Mouse (Mus musculus) liver, adult 2 months (tissue): Measurements from ENCODE around the gene Gramd1b. TPM values are rescaled to one million over a fixed set of nuclear protein-coding genes. Genes with fewer than 3 reads are reported as not detected.

ENCODE experiments used
- DNase-seq: peaks from one replicate; pipeline ENCODE4 v3.0.0-alpha.2; 2011; ENCODE audit warnings: low read depth, low spot score; ENCODE audit errors: extremely low read depth
- H3K27ac ChIP-seq: fragments of 200-500 bp; replicated peaks from 2 replicates; pipeline ENCODE4 v1.5.1; 2012; ENCODE audit warnings: low read depth, mild to moderate bottlenecking, control low read depth, inconsistent platforms, low read length; ENCODE audit not compliant: insufficient read depth
- H3K27me3 ChIP-seq: fragments of 200-500 bp; 2 replicates; pipeline ENCODE4 v1.6.1; 2012; ENCODE audit warnings: mild to moderate bottlenecking, moderate library complexity, low read length, inconsistent platforms; ENCODE audit not compliant: control insufficient read depth, insufficient read depth
- H3K36me3 ChIP-seq: fragments of 200-500 bp; 2 replicates; pipeline ENCODE4 v1.6.1; 2012; ENCODE audit warnings: low read length, inconsistent platforms; ENCODE audit not compliant: control insufficient read depth, insufficient read depth
- H3K4me1 ChIP-seq: fragments of 200-500 bp; 2 replicates; pipeline ENCODE4 v1.6.1; 2011; ENCODE audit warnings: low read length; ENCODE audit not compliant: control insufficient read depth, insufficient read depth
- H3K4me3 ChIP-seq: fragments of 200-500 bp; 2 replicates; pipeline ENCODE4 v1.5.1; 2011; ENCODE audit warnings: low read depth, mild to moderate bottlenecking, control low read depth, low read length, moderate library complexity; ENCODE audit not compliant: insufficient read depth
- H3K79me2 ChIP-seq: fragments of 200-500 bp; 2 replicates; pipeline ENCODE4 v1.6.1; 2012; ENCODE audit warnings: inconsistent platforms, mild to moderate bottlenecking, low read length, moderate library complexity; ENCODE audit not compliant: control insufficient read depth, insufficient read depth
- H3K9ac ChIP-seq: fragments of 200-500 bp; 2 replicates; pipeline ENCODE4 v1.6.1; 2012; ENCODE audit warnings: low read depth, mild to moderate bottlenecking, control low read depth, inconsistent platforms, low read length
- CTCF ChIP-seq: fragments of 200-500 bp; IDR thresholded peaks from 2 replicates; pipeline ENCODE4 v1.5.1; 2011; ENCODE audit warnings: low read depth, low read length, control low read depth
- POLR2A ChIP-seq: fragments of 200-500 bp; IDR thresholded peaks from 2 replicates; pipeline ENCODE4 v1.6.1; 2011; ENCODE audit warnings: low read length, control low read depth; ENCODE audit not compliant: insufficient read depth; ENCODE audit errors: extremely low read depth
- WGBS: fragments of 180-500 bp; shearing (Covaris S2); methylation state at CpG from one replicate; pipeline ENCODE4 v1.1.7; 2018; 5-methylcytosine and 5-hydroxymethylcytosine counted together
- polyA plus RNA-seq: library from polyadenylated mRNA; depleted of rRNA; stranded (reverse); fragments of >200 nt; gene quantifications from 2 replicates; pipeline ENCODE4 v1.2.3, GENCODE M21; 2012
- total RNA-seq: library from RNA; depleted of rRNA; stranded (reverse); fragments of >200 nt; gene quantifications from 2 replicates; pipeline ENCODE4 v1.2.3, GENCODE M21; 2014

Gene Gramd1b
- total and polyA plus RNA-seq, 2 experiments, result 1.2 to 2.0 TPM

DNA sequence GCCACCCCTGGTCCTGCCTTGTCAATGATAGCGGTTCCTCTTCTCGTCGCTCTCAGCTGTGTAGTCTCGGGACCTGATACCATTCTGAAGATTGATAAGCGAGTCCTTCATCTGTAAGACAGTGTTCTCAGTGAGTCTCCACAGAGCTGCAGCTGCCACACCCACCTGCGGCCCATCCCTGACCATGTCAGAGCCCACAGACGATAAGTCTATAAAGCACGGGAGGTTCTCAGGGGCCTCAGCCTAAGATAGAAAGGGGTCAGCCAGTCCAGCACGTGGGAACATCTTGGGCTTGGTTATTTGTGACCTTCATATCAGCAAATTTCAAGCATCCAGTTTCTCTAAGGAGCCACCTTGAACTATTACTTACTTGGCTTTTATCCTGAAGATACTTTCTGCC, 233.2 kb downstream of the Gramd1b start:
- Histone ChIP-seq H3K9ac (no peak overlapping the region), H3K4me1 (no peaks in the 10 kb centered on the region), H3K79me2 (no peaks in the 10 kb centered on the region), H3K36me3 (no peaks in the 10 kb centered on the region), H3K27me3 (no peaks in the 10 kb centered on the region), H3K4me3 (no peak overlapping the region), H3K27ac (no peak overlapping the region)
- DNase-seq, result no peak
- 93% methylated on average over 9 of the region's 9 CpGs for WGBS
- TF ChIP-seq CTCF, result no peak
- no peak for TF ChIP-seq POLR2A

DNA sequence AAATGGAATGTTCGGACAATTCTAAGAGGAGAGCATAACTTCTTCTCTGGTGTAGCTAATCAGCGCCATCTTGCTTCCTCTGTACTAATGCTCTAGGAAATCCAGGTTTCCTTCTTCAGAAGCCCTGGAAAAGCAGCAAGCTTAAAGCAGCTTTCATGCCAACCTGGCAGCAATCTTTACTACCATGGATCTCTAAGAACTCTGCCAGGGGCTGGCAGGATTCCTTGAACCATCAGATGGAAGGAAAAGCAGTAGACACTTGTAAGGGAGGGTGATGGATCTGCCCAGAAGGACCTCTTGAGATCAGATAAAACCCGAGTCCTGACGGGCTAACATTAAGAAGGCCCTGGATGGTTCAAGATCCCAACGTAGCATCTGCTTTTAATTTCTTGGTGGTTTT, 234.9 kb downstream of the Gramd1b start:
- WGBS, result 92% methylated on average over 5 of the region's 5 CpGs
- Histone ChIP-seq H3K4me3 (no peak overlapping the region), H3K36me3 (no peaks in the 10 kb centered on the region), H3K4me1 (no peaks in the 10 kb centered on the region), H3K9ac (no peak overlapping the region), H3K79me2 (no peaks in the 10 kb centered on the region), H3K27me3 (no peaks in the 10 kb centered on the region), H3K27ac (no peak overlapping the region)
- DNase-seq, result no peak
- TF ChIP-seq POLR2A, result no peak
- TF ChIP-seq CTCF, result no peak

DNA sequence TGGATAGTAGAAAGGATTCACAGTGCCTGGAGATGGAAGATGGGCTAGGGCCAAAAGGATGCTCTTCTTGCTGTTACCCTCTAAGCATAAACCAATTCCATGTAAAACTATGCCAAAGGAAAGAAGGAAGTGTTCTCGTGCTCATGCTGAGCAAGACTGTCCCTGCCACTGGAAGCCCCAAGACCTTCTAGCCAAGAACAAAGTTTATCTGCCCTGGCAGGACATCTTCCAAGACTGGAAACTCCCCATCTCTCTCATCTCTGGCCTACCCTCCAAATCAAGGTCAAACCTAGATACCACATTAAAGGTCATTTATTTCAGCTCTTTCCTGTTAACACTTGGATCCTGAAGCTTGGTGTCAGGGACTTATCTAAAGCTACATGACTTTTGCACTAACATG, 236.3 kb downstream of the Gramd1b start:
- H3K4me1 ChIP-seq, result no peaks in the 10 kb centered on the region
- H3K79me2 ChIP-seq, result no peaks in the 10 kb centered on the region
- H3K4me3 ChIP-seq, result no peak overlapping the region
- 84% methylated on average over 1 of the region's 1 CpGs for WGBS
- H3K9ac ChIP-seq, result no peak overlapping the region
- no peaks in the 10 kb centered on the region for H3K36me3 ChIP-seq
- DNase-seq, result no peak
- TF ChIP-seq CTCF, result no peak
- TF ChIP-seq POLR2A, result no peak
- H3K27me3 ChIP-seq, result no peaks in the 10 kb centered on the region
- H3K27ac ChIP-seq, result no peak overlapping the region

DNA sequence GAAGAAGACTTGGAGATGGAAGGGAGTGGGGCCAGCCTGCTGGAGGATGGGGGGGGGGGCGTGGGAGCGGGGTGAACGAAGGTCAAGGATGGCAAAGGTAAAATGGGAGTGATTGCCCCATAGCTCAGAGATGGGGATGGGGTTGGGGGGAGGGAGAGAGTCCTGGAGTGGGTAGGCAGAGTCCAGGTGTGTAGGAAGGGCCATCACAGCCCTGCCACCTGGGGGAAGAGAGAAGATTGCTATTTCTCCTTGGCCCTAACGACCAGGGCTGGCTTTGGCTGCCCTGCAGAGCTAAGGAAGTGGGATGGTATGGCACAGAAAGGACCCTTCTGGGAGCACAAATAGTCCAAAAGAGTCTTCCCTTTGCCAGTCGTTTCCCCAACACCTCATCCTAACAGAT, 237.0 kb downstream of the Gramd1b start:
- Histone ChIP-seq H3K9ac (no peak overlapping the region), H3K79me2 (no peaks in the 10 kb centered on the region), H3K36me3 (no peaks in the 10 kb centered on the region), H3K4me1 (no peaks in the 10 kb centered on the region), H3K27ac (no peak overlapping the region), H3K4me3 (no peak overlapping the region), H3K27me3 (no peaks in the 10 kb centered on the region)
- DNase-seq, result no peak
- no peak for TF ChIP-seq POLR2A
- TF ChIP-seq CTCF, result no peak
- 86% methylated on average over 5 of the region's 5 CpGs for WGBS

DNA sequence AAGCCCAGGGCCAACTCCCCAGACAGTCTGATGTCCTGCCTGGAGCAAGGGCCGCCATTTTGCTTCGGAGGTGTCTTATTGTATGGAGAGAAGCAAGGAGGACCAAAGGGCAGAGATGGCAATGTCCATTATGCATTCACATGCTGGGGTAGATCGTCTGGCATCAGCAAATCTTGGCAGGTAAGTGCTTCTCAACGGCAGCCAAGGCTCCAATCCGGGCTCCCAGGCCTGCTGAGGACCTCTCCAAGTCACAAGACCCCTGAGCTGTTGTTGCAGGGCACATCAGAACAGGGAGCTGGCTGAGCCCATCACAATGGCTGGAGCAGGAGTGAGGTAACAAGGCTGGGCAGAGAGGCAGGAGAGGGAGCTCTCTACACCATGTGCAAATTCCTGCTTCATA, 237.4 kb downstream of the Gramd1b start:
- Histone ChIP-seq H3K4me3 (no peak overlapping the region), H3K27me3 (no peaks in the 10 kb centered on the region), H3K36me3 (no peaks in the 10 kb centered on the region), H3K27ac (no peak overlapping the region), H3K4me1 (no peaks in the 10 kb centered on the region), H3K79me2 (no peaks in the 10 kb centered on the region), H3K9ac (no peak overlapping the region)
- TF ChIP-seq POLR2A (no peak), CTCF (no peak)
- 88% methylated on average over 5 of the region's 5 CpGs for WGBS
- no peak for DNase-seq

DNA sequence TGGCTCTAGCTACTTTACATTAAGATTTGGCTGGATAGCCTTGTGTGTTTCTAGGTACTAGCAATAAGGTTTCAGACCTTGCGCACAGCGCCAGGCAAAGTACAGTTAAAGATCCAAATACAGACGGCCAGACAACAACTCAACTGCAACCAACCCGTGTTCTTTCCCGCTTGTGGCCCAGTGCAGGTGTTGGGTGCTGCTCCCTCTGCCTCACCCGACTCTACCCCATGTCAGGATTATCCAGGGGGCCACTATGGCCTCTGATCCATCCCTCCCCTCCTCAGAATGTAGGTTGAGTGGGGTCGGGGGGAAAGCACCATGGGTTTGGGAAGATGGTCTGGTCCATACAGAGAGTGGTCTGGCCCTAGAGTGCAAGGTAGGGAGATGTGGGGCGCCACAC, 237.9 kb downstream of the Gramd1b start:
- WGBS, result 91% methylated on average over 8 of the region's 8 CpGs
- TF ChIP-seq POLR2A (no peak), CTCF (no peak)
- Histone ChIP-seq H3K27me3 (no peaks in the 10 kb centered on the region), H3K27ac (no peak overlapping the region), H3K36me3 (no peaks in the 10 kb centered on the region), H3K4me3 (no peak overlapping the region), H3K79me2 (no peaks in the 10 kb centered on the region), H3K9ac (no peak overlapping the region), H3K4me1 (no peaks in the 10 kb centered on the region)
- no peak for DNase-seq
